Mouse (Mus musculus) right cerebral cortex, postnatal 14 days (tissue): ENCODE results near the gene Smarcd1.

Experiments used
- DNase-seq: peaks from one replicate; pipeline ENCODE4 v3.0.0; 2022

The Smarcd1 gene

DNA sequence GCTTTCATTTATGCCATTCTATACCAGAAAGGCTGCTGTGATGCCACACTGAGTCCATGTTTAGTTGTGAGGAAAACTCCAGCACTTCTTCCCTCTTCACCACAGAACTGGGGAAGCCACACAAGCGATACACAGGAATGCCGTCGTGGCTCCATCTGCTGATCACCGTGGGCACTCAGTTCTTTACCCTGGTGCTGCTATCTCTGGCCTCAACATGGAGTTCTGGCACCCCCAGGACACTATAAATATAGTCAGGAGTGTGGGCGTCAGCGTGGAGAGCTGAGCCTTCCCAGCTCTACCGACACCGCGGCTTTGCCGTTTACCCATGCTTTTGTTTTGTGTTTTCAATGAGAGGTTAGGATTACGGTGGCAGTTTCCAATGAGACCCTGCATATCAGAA, 34.7 kb downstream of the Smarcd1 start:
- DNase-seq: no peak

DNA sequence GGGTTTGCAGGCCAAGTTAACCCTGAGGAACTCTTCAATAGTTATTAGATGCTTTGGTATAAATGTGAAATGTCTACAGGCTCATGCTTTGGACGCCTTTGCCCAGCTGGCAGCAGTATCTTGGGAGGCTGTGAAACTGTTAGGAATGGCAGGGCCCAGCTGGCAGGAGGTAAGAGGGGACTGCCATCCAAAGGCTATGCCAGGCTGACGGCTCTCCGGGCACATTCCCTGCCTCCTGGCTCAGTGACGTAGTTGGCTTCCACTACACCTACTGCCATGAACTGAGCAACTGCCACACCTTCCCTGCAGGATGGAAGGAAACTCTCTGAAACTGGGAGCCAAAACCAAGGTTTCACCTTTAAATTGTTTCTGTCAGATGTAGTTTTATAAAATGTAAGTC, 38.3 kb downstream of the Smarcd1 start:
- DNase-seq: no peak

DNA sequence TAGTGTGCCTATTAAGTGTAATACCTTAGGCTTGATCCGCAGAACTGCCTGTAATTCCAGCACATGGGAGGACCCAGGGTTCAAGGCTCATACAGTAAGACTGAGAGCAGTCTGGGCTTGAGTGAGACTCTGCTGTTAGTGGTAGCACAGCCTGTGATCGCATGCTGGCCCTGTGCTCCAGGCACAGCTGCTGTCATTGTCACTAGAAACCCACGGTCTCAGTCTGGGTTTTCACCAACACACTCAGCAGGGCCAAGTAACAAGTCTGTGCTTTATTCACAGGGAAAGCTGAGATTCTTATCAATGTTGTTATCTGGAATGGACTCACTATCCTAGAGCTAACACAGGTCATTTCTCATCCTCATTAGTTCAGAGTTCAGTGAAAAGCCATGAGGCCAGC, 52.3 kb downstream of the Smarcd1 start:
- no peak for DNase-seq
